Mouse (Mus musculus) heart, postnatal 0 days (tissue): Measurements from ENCODE around the gene Olfr702.

Experiments
- CTCF ChIP-seq: IDR thresholded peaks from 2 replicates; pipeline ENCODE4 v1.5.1; 2016; ENCODE audit warnings: antibody characterized with exemption, control low read depth, low read depth
- EP300 ChIP-seq: IDR thresholded peaks from 2 replicates; pipeline ENCODE4 v1.6.1; 2016; ENCODE audit warnings: antibody characterized with exemption, low read depth

GRCm38 (mm10) chr7:106862885-106863284, 29.2 kb upstream of the Olfr702 start, which contains the start of gene Olfr704:
- TF ChIP-seq CTCF, result no peak
- no peak for TF ChIP-seq EP300
